Mouse (Mus musculus): ENCODE data around the gene Rbm20.

GRCm38 (mm10) chr19:53904833-53905480 lies 227.9 kb downstream of the Rbm20 start:
- no peak for TF ChIP-seq CTCF (IDR thresholded peaks at IDR 0.05; ENCODE audit: low read depth, low read length)
- no peak for TF ChIP-seq POLR2A (IDR thresholded peaks at IDR 0.05; ENCODE audit: insufficient read depth, low read length)
